Mouse (Mus musculus): Measurements from ENCODE around the gene Pdcd2. TPM values are rescaled to one million over a fixed set of nuclear protein-coding genes. Genes with fewer than 3 reads are reported as not detected.
"Not testable (repeated sequence)": the region's sequence is repeated elsewhere in the genome, so short reads cannot be mapped to it uniquely, and the experiment has no call there.

Gene Pdcd2
- polyA plus RNA-seq (2014; fragmentation: Nextera tagmentation; extraction: Ambion mirVana) = 65.8 and 71.9 TPM in 2 replicates

DNA sequence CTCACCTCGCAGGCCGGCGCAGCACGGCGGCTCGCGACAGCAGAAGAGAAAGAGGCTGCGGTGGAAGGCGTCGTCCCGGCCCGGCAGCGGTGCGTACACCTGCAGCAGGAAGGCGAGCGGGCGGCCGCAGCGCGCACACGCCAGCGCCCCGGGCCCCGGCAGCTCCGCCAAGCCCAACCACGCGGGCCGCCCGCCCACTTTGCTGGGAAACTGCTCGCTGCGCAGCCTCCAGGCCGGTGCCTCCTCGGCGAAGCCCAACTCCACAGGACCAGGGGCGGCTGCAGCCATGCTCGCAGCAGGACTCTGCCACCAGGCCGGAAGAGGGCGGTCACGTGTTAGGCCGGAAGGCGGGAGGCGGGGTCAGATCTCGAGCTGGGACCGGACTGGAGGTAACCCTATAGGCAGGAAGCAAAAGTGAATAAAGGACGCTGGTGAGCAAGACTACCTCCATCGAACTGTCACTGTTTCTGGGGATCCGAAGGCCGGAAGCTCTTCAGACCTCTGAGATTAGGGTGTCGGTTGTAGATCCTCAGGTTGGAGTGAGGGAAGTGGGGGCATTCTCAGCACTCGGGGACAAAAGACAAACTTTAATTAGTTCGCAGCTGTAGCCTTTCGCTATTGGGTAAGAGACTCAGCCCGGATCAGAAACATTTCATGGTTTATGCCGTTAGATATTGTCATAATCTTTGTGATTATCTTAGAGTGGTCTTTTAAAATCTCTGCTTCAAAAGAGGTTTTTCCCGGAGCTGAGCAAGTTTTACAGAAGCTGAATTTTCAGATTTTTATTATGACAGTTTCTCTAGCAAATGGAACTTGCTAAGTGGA is at the start of gene Pdcd2:
Gene Pdcd2 (minus strand): TSS at position 316 of the 825 bp plus-strand sequence.
- Histone ChIP-seq H3K36me3 (ENCODE audit: control insufficient read depth, insufficient read depth, low read length) (peaks cover 2% of the 10 kb centered on the region; the same call in 1 of the 2 replicates), H3K4me1 (ENCODE audit: control insufficient read depth, insufficient read depth, low read length) (peaks cover 5% of the 10 kb centered on the region; the same call in 1 of the 2 replicates), H3K27ac (ENCODE audit: low read depth, low read length) (peak within 1 kb of the TSS; percentile 55; the same call in 1 of the 2 replicates), H3K9me3 (ENCODE audit: control insufficient read depth, low read length) (no peaks in the 10 kb centered on the region), H3K9ac (ENCODE audit: low read length) (peak within 1 kb of the TSS; percentile 86), H3K27me3 (ENCODE audit: control insufficient read depth, insufficient read depth, low read length) (no peaks in the 10 kb centered on the region), H3K4me3 (ENCODE audit: low read depth, low read length) (peak within 1 kb of the TSS; percentile 78), H3K4me2 (peak within 1 kb of the TSS; percentile 61)
- WGBS = 2% methylated on average over 52 of the region's 55 CpGs
- peak; percentile 99 for ATAC-seq (ENCODE audit: low FRiP score)
- DNase-seq (ENCODE audit: low spot score, missing footprints) = peak; percentile 98

DNA sequence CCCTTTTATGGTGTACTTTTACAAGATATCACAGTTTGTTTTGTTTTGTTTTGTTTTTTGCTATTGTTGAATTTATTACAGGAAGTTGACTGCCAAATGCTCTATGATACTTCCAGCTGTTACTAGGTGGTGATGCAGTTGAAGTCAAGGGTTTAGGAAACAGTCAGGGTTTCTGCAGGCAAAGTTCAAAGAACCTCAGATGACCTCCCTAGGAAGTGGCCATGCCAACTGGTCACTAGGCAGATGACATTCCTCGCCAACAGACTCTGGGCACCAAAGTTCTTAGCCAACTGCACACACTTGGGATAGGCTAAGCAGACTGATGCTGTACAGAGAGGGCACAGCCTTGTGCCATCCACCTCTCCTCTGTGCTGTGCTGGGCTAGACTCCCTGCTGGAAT is 48.0 kb upstream of the Pdcd2 start:
- Histone ChIP-seq H3K4me1 (ENCODE audit: control insufficient read depth, insufficient read depth, low read length) (no peaks in the 10 kb centered on the region), H3K36me3 (ENCODE audit: control insufficient read depth, insufficient read depth, low read length) (no peaks in the 10 kb centered on the region), H3K9me3 (ENCODE audit: control insufficient read depth, low read length) (no peaks in the 10 kb centered on the region), H3K27me3 (ENCODE audit: control insufficient read depth, insufficient read depth, low read length) (no peaks in the 10 kb centered on the region), H3K4me3 (ENCODE audit: low read depth, low read length) (no peak overlapping the region), H3K4me2 (no peak overlapping the region), H3K27ac (ENCODE audit: low read depth, low read length) (no peak overlapping the region), H3K9ac (ENCODE audit: low read length) (no peak overlapping the region)
- no peak for ATAC-seq (ENCODE audit: low FRiP score)
- 74% methylated on average over 1 of the region's 1 CpGs for WGBS
- DNase-seq (ENCODE audit: low spot score, missing footprints) = no peak

DNA sequence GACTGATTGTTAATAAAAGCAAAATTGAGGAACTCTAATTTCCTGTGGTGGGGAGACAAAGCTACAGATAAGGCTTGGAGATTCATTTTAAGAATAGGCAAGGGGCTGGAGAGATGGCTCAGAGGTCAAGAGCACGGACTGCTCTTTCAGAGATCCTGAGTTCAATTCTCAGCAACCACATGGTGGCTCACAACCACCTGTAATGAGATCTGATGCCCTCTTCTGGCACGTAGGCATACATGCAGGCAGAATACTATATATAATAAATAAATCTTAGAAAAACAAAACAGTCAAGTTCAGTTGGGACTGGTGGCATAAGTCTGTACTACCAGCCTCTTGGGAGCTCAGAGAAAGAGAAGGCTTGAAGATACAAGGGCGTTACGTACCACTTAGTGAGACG is 39.8 kb upstream of the Pdcd2 start:
- H3K9ac ChIP-seq (ENCODE audit: low read length) = no peak overlapping the region
- no peak for DNase-seq (ENCODE audit: low spot score, missing footprints)
- WGBS = 78% methylated on average over 5 of the region's 5 CpGs
- H3K9me3 ChIP-seq (ENCODE audit: control insufficient read depth, low read length) = no peaks in the 10 kb centered on the region
- H3K4me1 ChIP-seq (ENCODE audit: control insufficient read depth, insufficient read depth, low read length) = no peaks in the 10 kb centered on the region
- no peaks in the 10 kb centered on the region for H3K36me3 ChIP-seq (ENCODE audit: control insufficient read depth, insufficient read depth, low read length)
- no peaks in the 10 kb centered on the region for H3K27me3 ChIP-seq (ENCODE audit: control insufficient read depth, insufficient read depth, low read length)
- H3K4me3 ChIP-seq (ENCODE audit: low read depth, low read length) = no peak overlapping the region
- ATAC-seq (ENCODE audit: low FRiP score) = no peak
- H3K4me2 ChIP-seq = no peak overlapping the region
- no peak overlapping the region for H3K27ac ChIP-seq (ENCODE audit: low read depth, low read length)

DNA sequence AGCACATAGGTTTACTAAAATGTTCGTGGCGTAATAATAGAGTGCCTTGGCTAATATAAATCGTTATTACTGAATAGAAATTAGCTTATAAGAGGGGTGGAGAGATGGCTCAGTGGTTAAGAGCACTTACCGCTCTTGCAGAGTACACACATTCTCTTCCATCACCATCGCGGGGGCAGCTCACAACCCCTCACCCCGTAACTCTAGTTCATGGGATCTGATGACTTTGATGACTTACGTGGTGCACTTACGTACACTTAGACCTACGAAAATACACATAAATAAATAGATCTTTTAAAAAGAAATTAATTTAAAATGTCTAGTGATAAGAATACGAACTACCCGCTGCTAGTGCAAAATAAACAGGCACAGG is 37.8 kb upstream of the Pdcd2 start:
- H3K9me3 ChIP-seq (ENCODE audit: control insufficient read depth, low read length) = no peaks in the 10 kb centered on the region
- WGBS = 49% methylated on average over 12 of the region's 12 CpGs
- H3K9ac ChIP-seq (ENCODE audit: low read length) = peak overlapping the region; percentile 88; the same call in 1 of the 2 replicates
- no peaks in the 10 kb centered on the region for H3K36me3 ChIP-seq (ENCODE audit: control insufficient read depth, insufficient read depth, low read length)
- no peak overlapping the region for H3K27ac ChIP-seq (ENCODE audit: low read depth, low read length)
- H3K4me2 ChIP-seq = peak overlapping the region; percentile 60
- ATAC-seq (ENCODE audit: low FRiP score) (peak; percentile 22; the same call in 1 of the 2 replicates), DNase-seq (ENCODE audit: low spot score, missing footprints) (no peak)
- no peaks in the 10 kb centered on the region for H3K27me3 ChIP-seq (ENCODE audit: control insufficient read depth, insufficient read depth, low read length)
- H3K4me1 ChIP-seq (ENCODE audit: control insufficient read depth, insufficient read depth, low read length) = no peaks in the 10 kb centered on the region
- peak overlapping the region; percentile 63 for H3K4me3 ChIP-seq (ENCODE audit: low read depth, low read length)

DNA sequence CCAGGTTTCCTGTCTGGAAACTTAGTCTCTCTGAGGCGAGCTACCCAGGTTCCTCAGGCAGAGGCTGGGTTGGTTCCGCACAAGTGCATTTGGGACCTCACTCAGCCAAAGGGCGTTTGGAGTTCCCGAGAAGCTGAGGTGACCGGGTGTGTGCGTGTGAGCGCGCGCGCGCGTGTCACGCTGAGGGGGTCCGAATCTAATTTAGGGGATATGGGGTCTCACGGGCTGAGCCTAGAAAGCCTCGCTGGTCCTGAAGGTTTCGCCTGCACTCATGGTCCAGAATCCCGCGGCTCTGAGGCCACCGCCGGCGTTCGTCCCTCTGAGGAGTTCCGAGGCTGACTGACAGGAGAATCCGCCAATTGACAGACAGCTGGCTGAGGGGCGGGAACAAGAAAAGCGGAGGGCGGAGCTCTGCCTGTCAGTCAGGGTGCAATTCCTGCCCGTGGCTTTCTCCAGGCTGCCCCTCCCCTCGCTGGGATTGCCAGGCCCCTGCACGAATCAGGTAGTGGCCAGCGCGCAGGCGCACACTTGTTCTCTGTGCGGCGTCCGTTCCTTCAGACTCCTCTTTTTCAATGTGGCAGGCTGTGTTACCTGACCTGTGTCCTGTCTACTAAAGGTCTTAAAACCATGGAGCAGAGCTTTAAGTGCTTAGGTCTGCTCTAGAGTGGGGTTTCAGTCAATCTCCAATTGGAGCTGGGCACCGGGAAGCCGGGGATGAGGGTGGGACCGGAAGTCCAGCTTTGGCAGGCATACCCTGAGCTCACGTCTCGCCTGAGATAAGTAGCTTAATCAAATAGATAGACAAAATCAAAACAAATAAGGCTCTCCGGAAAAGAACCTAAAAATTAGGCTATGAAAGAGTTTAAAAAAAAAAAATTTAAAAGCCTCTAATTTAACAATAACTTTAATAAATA is 37.2 kb upstream of the Pdcd2 start, which contains the start of gene Prdm9:
Gene Prdm9 (minus strand): TSS at position 341 of the 914 bp plus-strand sequence.
- H3K9ac ChIP-seq (ENCODE audit: low read length) = peak within 1 kb of the TSS; percentile 88
- H3K4me2 ChIP-seq = peak within 1 kb of the TSS; percentile 83
- no peaks in the 10 kb centered on the region for H3K36me3 ChIP-seq (ENCODE audit: control insufficient read depth, insufficient read depth, low read length)
- no peaks in the 10 kb centered on the region for H3K9me3 ChIP-seq (ENCODE audit: control insufficient read depth, low read length)
- H3K4me1 ChIP-seq (ENCODE audit: control insufficient read depth, insufficient read depth, low read length) = no peaks in the 10 kb centered on the region
- DNase-seq (ENCODE audit: low spot score, missing footprints) = peak; percentile 100
- ATAC-seq (ENCODE audit: low FRiP score) = peak; percentile 99
- H3K27ac ChIP-seq (ENCODE audit: low read depth, low read length) = peak within 1 kb of the TSS; percentile 90
- H3K4me3 ChIP-seq (ENCODE audit: low read depth, low read length) = peak within 1 kb of the TSS; percentile 63
- no peaks in the 10 kb centered on the region for H3K27me3 ChIP-seq (ENCODE audit: control insufficient read depth, insufficient read depth, low read length)
- WGBS = under 1% methylated on average over 43 of the region's 43 CpGs

DNA sequence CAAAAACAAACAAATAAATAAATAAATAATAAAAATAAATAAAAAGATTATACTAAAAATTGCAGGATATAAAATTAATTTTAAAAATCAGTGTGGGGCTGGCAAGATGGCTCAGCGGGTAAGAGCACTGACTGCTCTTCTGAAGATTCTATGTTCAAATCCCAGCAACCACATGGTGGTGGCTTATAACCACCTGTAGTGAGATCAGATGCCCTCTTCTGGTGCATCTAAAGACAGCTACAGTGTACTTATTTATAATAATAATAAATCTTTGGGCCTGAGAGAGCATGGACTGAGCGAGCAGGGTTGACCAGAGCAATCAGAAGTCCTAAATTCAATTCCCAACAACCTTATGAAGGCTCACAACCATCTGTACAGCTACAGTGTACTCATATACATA is 32.8 kb upstream of the Pdcd2 start:
- no peaks in the 10 kb centered on the region for H3K9me3 ChIP-seq (ENCODE audit: control insufficient read depth, low read length)
- no peaks in the 10 kb centered on the region for H3K36me3 ChIP-seq (ENCODE audit: control insufficient read depth, insufficient read depth, low read length)
- H3K9ac ChIP-seq (ENCODE audit: low read length) = no peak overlapping the region
- no peak overlapping the region for H3K4me2 ChIP-seq
- no peak overlapping the region for H3K27ac ChIP-seq (ENCODE audit: low read depth, low read length)
- WGBS = 84% methylated on average over 2 of the region's 2 CpGs
- no peak for ATAC-seq (ENCODE audit: low FRiP score)
- no peaks in the 10 kb centered on the region for H3K27me3 ChIP-seq (ENCODE audit: control insufficient read depth, insufficient read depth, low read length)
- no peak overlapping the region for H3K4me3 ChIP-seq (ENCODE audit: low read depth, low read length)
- no peaks in the 10 kb centered on the region for H3K4me1 ChIP-seq (ENCODE audit: control insufficient read depth, insufficient read depth, low read length)
- no peak for DNase-seq (ENCODE audit: low spot score, missing footprints)

DNA sequence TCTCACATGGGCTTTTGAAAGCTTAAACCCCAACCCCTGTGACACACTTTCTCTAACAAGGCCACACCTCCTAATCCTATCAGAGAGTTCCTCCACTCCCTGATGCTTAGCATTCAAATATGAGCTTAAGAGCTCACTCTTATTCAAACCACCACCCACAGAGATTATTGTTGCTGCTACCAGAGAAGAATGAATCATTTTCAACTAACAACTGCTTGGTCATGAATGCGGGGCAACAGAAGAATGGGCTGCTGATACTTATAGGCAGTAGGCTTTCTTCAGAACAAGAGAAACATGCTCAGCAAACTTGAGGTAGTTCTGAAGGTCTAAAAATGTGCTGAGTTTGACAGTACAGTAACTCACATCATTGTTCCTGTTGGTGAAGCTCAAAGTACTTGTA is 22.6 kb upstream of the Pdcd2 start:
- Histone ChIP-seq H3K4me1 (ENCODE audit: control insufficient read depth, insufficient read depth, low read length) (no peaks in the 10 kb centered on the region), H3K4me3 (ENCODE audit: low read depth, low read length) (no peak overlapping the region), H3K9ac (ENCODE audit: low read length) (no peak overlapping the region), H3K27ac (ENCODE audit: low read depth, low read length) (no peak overlapping the region), H3K27me3 (ENCODE audit: control insufficient read depth, insufficient read depth, low read length) (no peaks in the 10 kb centered on the region), H3K4me2 (no peak overlapping the region), H3K9me3 (ENCODE audit: control insufficient read depth, low read length) (no peaks in the 10 kb centered on the region), H3K36me3 (ENCODE audit: control insufficient read depth, insufficient read depth, low read length) (no peaks in the 10 kb centered on the region)
- ATAC-seq (ENCODE audit: low FRiP score) (no peak), DNase-seq (ENCODE audit: low spot score, missing footprints) (no peak)
- WGBS = 35% methylated on average over 1 of the region's 1 CpGs

DNA sequence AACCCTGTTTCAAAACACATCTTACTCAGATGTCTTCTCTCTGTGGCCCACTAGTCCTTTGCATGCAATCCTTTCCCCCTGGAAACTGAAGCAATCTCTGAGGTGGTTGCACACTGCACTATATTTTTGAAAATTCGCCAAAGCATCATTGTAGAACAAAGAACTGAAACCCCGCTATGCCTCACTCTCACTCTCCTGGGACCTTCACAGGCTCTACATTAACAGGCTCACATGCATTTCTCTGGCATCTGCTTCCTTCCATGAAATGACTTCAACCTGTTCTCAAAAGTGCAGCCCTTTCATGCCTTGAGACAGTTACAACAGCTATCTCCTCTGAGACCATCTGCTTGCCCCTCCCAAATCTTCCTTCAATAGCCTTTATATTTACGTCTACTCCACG is 19.3 kb upstream of the Pdcd2 start:
- DNase-seq (ENCODE audit: low spot score, missing footprints) (no peak), ATAC-seq (ENCODE audit: low FRiP score) (no peak)
- Histone ChIP-seq H3K9me3 (ENCODE audit: control insufficient read depth, low read length) (no peaks in the 10 kb centered on the region), H3K4me1 (ENCODE audit: control insufficient read depth, insufficient read depth, low read length) (no peaks in the 10 kb centered on the region), H3K9ac (ENCODE audit: low read length) (no peak overlapping the region), H3K4me2 (no peak overlapping the region), H3K36me3 (ENCODE audit: control insufficient read depth, insufficient read depth, low read length) (no peaks in the 10 kb centered on the region), H3K27ac (ENCODE audit: low read depth, low read length) (no peak overlapping the region), H3K4me3 (ENCODE audit: low read depth, low read length) (no peak overlapping the region), H3K27me3 (ENCODE audit: control insufficient read depth, insufficient read depth, low read length) (no peaks in the 10 kb centered on the region)
- 79% methylated on average over 4 of the region's 4 CpGs for WGBS

DNA sequence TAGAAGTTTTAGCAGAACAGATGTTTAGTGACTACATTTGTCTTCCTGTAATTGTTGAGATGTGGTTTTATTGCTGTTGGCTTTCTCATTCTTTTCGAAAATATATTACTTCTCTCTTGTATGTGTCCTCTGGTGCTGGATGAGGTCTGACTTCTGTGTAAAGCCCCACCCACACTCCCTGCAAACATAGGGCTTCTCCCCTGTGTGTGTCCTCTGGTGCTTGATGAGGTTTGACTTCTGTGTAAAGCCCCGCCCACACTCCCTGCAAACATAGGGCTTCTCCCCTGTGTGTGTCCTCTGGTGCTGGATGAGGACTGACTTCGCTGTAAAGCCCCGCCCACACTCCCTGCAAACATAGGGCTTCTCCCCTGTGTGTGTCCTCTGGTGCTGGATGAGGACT is 16.8 kb upstream of the Pdcd2 start:
- WGBS = 57% methylated on average over 4 of the region's 4 CpGs
- H3K36me3 ChIP-seq (ENCODE audit: control insufficient read depth, insufficient read depth, low read length); H3K4me1 ChIP-seq (ENCODE audit: control insufficient read depth, insufficient read depth, low read length); H3K27ac ChIP-seq (ENCODE audit: low read depth, low read length); ATAC-seq (ENCODE audit: low FRiP score); H3K4me3 ChIP-seq (ENCODE audit: low read depth, low read length); H3K27me3 ChIP-seq (ENCODE audit: control insufficient read depth, insufficient read depth, low read length); H3K9me3 ChIP-seq (ENCODE audit: control insufficient read depth, low read length); H3K4me2 ChIP-seq; H3K9ac ChIP-seq (ENCODE audit: low read length); DNase-seq (ENCODE audit: low spot score, missing footprints): not testable (repeated sequence)

Data from midbrain, embryonic 11.5 days (tissue).